Mouse (Mus musculus): Measurements from ENCODE around the gene Cgrrf1.

Gene Cgrrf1

DNA sequence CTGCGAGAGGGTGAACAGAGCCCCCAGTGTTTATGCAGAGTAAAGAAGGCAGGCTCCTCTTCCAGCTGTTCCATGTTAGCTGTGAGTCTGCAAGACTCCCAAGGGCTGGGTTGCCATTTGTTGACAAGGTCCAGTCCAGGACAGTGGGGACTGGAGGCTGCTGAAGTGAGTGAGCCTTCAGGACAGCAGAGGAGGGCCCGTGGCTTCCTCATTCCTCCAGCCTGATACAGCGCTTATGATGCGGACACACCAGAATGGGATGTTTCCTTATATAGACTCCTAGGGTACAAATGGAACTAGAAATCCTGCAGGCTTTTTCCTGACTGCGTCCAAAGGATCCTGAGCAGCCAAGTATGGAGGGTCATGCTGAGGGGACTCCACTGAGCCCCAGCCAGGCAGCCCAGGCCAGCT is 54.0 kb downstream of the Cgrrf1 start:
- DNase-seq (ENCODE audit: low read depth, low spot score), result no peak

DNA sequence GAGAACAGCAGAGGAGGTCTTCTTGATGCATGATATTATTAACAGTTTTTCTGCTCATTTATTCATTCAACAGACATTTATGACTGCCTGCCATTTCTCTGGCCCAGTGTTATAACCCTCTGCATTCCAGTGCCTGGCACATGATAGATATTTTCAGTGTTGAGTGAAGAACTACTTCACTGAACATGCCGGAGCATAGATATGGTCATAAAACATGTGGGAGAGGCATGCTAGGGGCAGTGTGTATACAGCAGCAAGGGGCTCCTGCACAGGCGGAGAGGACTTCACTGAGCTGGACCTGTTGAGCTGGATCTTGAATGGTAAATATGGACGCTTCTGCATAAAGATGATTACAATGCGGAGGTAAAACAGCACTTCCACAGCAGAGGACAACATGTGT is 57.2 kb downstream of the Cgrrf1 start:
- no peak for DNase-seq (ENCODE audit: low read depth, low spot score)

DNA sequence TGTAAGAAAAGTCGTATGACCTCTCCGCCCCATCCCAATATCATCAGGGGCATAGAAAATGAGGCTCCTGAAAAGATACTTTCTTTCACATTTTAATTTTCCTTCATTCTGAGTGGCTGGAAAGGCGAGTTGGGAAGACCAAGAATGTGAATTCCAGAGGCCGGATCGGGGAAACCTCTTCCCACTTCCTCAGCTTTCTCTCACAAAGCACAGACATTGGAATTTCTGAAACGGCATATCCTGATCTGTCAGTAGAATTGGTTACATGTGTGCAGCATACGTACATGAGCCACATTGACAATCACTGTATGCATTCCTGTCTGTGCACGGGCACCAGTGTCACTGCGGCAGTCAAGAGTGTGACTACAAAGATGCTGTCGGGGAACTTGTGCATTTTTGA is 62.0 kb downstream of the Cgrrf1 start:
- DNase-seq (ENCODE audit: low read depth, low spot score), result no peak

DNA sequence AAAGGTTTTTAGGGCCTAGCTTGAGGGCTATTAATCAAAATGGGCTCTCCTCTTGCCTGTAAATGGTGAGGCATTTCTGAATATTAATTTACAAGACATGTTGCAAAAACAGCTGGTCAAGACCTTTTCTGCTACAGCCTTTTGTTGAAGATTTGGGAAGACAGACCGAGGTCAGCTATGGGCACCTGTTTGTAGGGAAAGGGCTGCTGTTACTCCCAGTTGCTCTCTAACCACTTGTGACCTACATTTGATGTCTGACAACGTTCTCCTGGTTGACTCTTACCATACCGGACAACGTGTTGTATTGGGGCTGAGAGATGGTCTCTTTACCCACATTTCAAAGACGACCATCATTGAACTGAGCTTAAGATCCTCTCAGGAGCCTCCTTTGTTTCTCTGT is 66.0 kb downstream of the Cgrrf1 start:
- DNase-seq (ENCODE audit: low read depth, low spot score), result no peak

DNA sequence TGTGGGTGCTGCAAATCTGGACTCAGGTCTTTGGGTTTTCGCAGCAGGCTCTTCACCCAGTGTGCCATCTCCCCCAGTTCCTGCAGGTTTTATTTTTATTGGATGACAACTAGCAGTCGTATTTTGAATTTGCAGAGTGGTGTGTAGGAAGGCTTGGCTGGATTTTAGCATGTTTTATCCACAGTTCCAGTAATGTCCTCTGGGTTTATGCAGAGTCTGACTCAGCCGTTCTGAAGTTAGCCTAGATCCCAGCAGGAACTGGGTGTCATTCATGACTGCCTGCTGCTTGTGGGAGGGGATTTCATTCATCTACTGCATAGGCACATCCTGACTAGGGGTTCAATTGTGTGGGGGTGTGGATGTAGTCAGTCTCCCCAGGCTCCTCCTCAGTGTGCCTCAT is 66.7 kb downstream of the Cgrrf1 start:
- no peak for DNase-seq (ENCODE audit: low read depth, low spot score)

DNA sequence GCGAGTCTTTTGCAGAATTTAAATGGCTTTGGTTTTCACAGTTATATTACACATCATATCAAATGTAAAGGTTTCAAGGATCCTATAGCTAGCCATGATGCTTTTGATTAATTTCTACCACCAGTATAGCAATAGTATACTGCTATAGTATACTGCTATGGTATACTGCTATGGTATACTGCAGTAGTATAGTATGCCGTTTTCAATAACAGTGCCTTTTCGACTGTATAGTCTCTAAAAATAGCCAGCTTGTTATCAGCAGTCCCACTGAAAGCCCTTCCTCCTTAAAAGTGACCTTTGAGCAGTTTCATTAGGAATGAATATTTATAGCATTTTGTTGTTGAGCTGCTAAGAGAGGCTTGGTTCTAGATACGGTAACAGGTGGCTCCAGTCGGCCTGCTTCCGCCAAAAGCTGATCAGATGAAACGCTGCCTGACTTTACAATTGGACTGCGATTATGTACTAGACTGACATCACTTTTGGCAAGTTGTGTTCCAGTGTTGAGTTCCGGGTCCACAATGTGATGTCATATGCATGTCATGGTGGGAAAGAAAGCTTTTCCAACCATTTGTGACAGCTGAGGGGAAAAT is 70.7 kb downstream of the Cgrrf1 start:
- DNase-seq (ENCODE audit: low read depth, low spot score), result no peak

All from retina, postnatal 7 days (tissue).